23 mouse cellular contexts compared by ENCODE assay signal in genomic region chr12:111454543-111455280, GRCm38 (mm10). TPM values are rescaled to one million over a fixed set of nuclear protein-coding genes. Genes with fewer than 3 reads are reported as not detected.
A peak's percentile ranks its signal among the peaks of the same experiment; 100 is the strongest.
DNase-seq lines count a peak whose midpoint lies in the region; ATAC-seq and TF ChIP-seq lines count a peak whose summit lies in the region.
"Had no signal": no experiment of that assay in that cellular context is flagged by ENCODE, and none has a peak within 500 bp of the region (broad histone marks: within the 10 kb centered on the region; RNA-seq: fewer than 3 reads in every experiment).

No protein-coding gene starts in this region.

- ATAC-seq in heart, embryonic 12.5 days (ENCODE audit: insufficient number of reproducible peaks, low FRiP score), result no peak
- no peak for ATAC-seq in liver, embryonic 16.5 days (ENCODE audit: low read depth)
- no peak for ATAC-seq in forebrain, embryonic 16.5 days

- peak overlapping the region; percentile 31; the same call in 1 of the 2 replicates for H3K27ac ChIP-seq in heart, embryonic 10.5 days
- no peak overlapping the region for H3K27ac ChIP-seq in heart, embryonic 12.5 days (ENCODE audit: poor library complexity, severe bottlenecking)
- peak overlapping the region; percentile 26; the same call in 1 of the 2 replicates for H3K27ac ChIP-seq in liver, embryonic 16.5 days (ENCODE audit: low read length)
- H3K27ac ChIP-seq in embryonic fibroblast, embryonic 13.5 days (ENCODE audit: insufficient read depth, low read length), result peak overlapping the region; percentile 77
- no peak overlapping the region for H3K27ac ChIP-seq in forebrain, embryonic 16.5 days (ENCODE audit: low read length)
- H3K27ac ChIP-seq: embryonic facial prominence, embryonic 10.5 days; hindbrain, embryonic 12.5 days; layer of hippocampus, adult 2 months; neural tube, embryonic 13.5 days had no signal

- no peak overlapping the region for H3K9ac ChIP-seq in heart, embryonic 12.5 days
- no peak overlapping the region for H3K9ac ChIP-seq in liver, embryonic 16.5 days (ENCODE audit: low read depth, low read length)
- H3K9ac ChIP-seq in forebrain, embryonic 16.5 days (replicated peaks; ENCODE audit: low read depth, low read length), result no peak overlapping the region
- H3K9ac ChIP-seq: hindbrain, embryonic 12.5 days; lung, embryonic 14.5 days; neural tube, embryonic 13.5 days had no signal

- H3K4me1 ChIP-seq in heart, embryonic 10.5 days, result peaks cover 39% of the 10 kb centered on the region
- H3K4me1 ChIP-seq in heart, embryonic 12.5 days (replicated peaks), result peaks cover 33% of the 10 kb centered on the region
- peaks cover 7% of the 10 kb centered on the region for H3K4me1 ChIP-seq in liver, embryonic 16.5 days (ENCODE audit: control insufficient read depth, low read depth, low read length)
- peaks cover 27% of the 10 kb centered on the region for H3K4me1 ChIP-seq in embryonic fibroblast, embryonic 13.5 days (ENCODE audit: control insufficient read depth, insufficient read depth, low read length)
- no peaks in the 10 kb centered on the region for H3K4me1 ChIP-seq in forebrain, embryonic 16.5 days (replicated peaks; ENCODE audit: control insufficient read depth, insufficient read depth, low read length)
- H3K4me1 ChIP-seq: neural tube, embryonic 13.5 days had no signal

- H3K4me2 ChIP-seq in heart, embryonic 12.5 days, result no peak overlapping the region
- H3K4me2 ChIP-seq in liver, embryonic 16.5 days (ENCODE audit: low read depth, low read length), result no peak overlapping the region
- peak overlapping the region; percentile 64 for H3K4me2 ChIP-seq in myocyte (ENCODE audit: low read depth)
- H3K4me2 ChIP-seq in forebrain, embryonic 16.5 days (ENCODE audit: low read length), result no peak overlapping the region
- H3K4me2 ChIP-seq: heart, embryonic 11.5 days; hindbrain, embryonic 12.5 days; lung, embryonic 14.5 days; neural tube, embryonic 13.5 days had no signal

- no peak for TF ChIP-seq POLR2A in embryonic fibroblast, embryonic 13.5 days (IDR thresholded peaks at IDR 0.05; ENCODE audit: low read depth, low read length)
- TF ChIP-seq POLR2A in myocyte (IDR thresholded peaks at IDR 0.05; ENCODE audit: insufficient read length, low read depth), result no peak

- no peaks in the 10 kb centered on the region for H3K79me2 ChIP-seq in myocyte (ENCODE audit: control insufficient read depth, insufficient read depth)

- DNase-seq in heart, embryonic 10.5 days (ENCODE audit: low spot score), result no peak
- no peak for DNase-seq in liver
- DNase-seq in cerebellum, adult 8-10 months, result no peak
- DNase-seq: adrenal gland, postnatal 14 days; B cell, adult 2 months; cerebellum, adult 9-11 months; kidney, postnatal 14 days; layer of hippocampus, postnatal 36 days; midbrain, embryonic 14.5 days; right cerebral cortex, adult 18-20 months had no signal

- WGBS in heart, embryonic 10.5 days, result 59% methylated on average over 10 of the region's 10 CpGs
- 54% methylated on average over 10 of the region's 10 CpGs for WGBS in heart, embryonic 12.5 days
- WGBS in liver, embryonic 16.5 days (ENCODE audit: insufficient replicate concordance), result 73% methylated on average over 10 of the region's 10 CpGs
- WGBS in forebrain, embryonic 16.5 days, result 63% methylated on average over 10 of the region's 10 CpGs

- peaks cover 11% of the 10 kb centered on the region; the same call in 1 of the 2 replicates for H3K36me3 ChIP-seq in heart, embryonic 10.5 days
- no peaks in the 10 kb centered on the region for H3K36me3 ChIP-seq in heart, embryonic 12.5 days
- H3K36me3 ChIP-seq in liver, embryonic 16.5 days (ENCODE audit: control insufficient read depth, insufficient read depth), result peaks cover 50% of the 10 kb centered on the region
- peaks cover 37% of the 10 kb centered on the region for H3K36me3 ChIP-seq in myocyte (ENCODE audit: control insufficient read depth, insufficient read depth)
- no peaks in the 10 kb centered on the region for H3K36me3 ChIP-seq in forebrain, embryonic 16.5 days (ENCODE audit: control insufficient read depth, insufficient read depth)
- H3K36me3 ChIP-seq: embryonic facial prominence, embryonic 10.5 days; forebrain, embryonic 10.5 days; hindbrain, embryonic 12.5 days; neural tube, embryonic 13.5 days had no signal

- no peak overlapping the region for H3K4me3 ChIP-seq in heart, embryonic 10.5 days
- H3K4me3 ChIP-seq in heart, embryonic 12.5 days, result no peak overlapping the region
- no peak overlapping the region for H3K4me3 ChIP-seq in liver, embryonic 16.5 days (ENCODE audit: low read depth, low read length)
- no peak overlapping the region for H3K4me3 ChIP-seq in embryonic fibroblast, embryonic 13.5 days (ENCODE audit: insufficient read depth, low read length)
- no peak overlapping the region for H3K4me3 ChIP-seq in myocyte
- no peak overlapping the region for H3K4me3 ChIP-seq in forebrain, embryonic 16.5 days (replicated peaks; ENCODE audit: low read length)
- H3K4me3 ChIP-seq: embryonic facial prominence, embryonic 10.5 days; forebrain, embryonic 10.5 days; hindbrain, embryonic 12.5 days; layer of hippocampus, adult 2 months; neural tube, embryonic 13.5 days had no signal

- no peak for TF ChIP-seq CTCF in embryonic fibroblast, embryonic 13.5 days (IDR thresholded peaks at IDR 0.05; ENCODE audit: borderline replicate concordance, insufficient read depth, low read length)

- H3K9me3 ChIP-seq in heart, embryonic 10.5 days, result no peaks in the 10 kb centered on the region
- no peaks in the 10 kb centered on the region for H3K9me3 ChIP-seq in heart, embryonic 12.5 days (replicated peaks)
- H3K9me3 ChIP-seq in liver, embryonic 16.5 days (replicated peaks; ENCODE audit: control insufficient read depth, low read length), result no peaks in the 10 kb centered on the region
- no peaks in the 10 kb centered on the region for H3K9me3 ChIP-seq in forebrain, embryonic 16.5 days (ENCODE audit: control insufficient read depth, low read length)
- H3K9me3 ChIP-seq: embryonic facial prominence, embryonic 10.5 days; forebrain, embryonic 10.5 days; hindbrain, embryonic 12.5 days; neural tube, embryonic 13.5 days had no signal

- H3K27me3 ChIP-seq in heart, embryonic 10.5 days (ENCODE audit: insufficient read depth, poor library complexity, severe bottlenecking), result peaks cover 73% of the 10 kb centered on the region
- H3K27me3 ChIP-seq in heart, embryonic 12.5 days (replicated peaks), result peaks cover 74% of the 10 kb centered on the region
- H3K27me3 ChIP-seq in liver, embryonic 16.5 days (ENCODE audit: control insufficient read depth, insufficient read depth, low read depth, low read length), result no peaks in the 10 kb centered on the region; the same call in 1 of the 2 replicates
- H3K27me3 ChIP-seq in myocyte (ENCODE audit: control insufficient read depth, insufficient read depth, insufficient read length), result no peaks in the 10 kb centered on the region
- peaks cover 26% of the 10 kb centered on the region for H3K27me3 ChIP-seq in forebrain, embryonic 16.5 days (replicated peaks; ENCODE audit: control insufficient read depth, insufficient read depth, low read length)

- no peak overlapping the region for H3ac ChIP-seq in myocyte (ENCODE audit: control insufficient read depth, insufficient read length)

TF ChIP-seq in myocyte, 11 proteins besides CTCF, POLR2A, EP300 and RAD21:
- peak; percentile 62 for TF ChIP-seq POLR2AphosphoS2 (IDR thresholded peaks at IDR 0.05; ENCODE audit: insufficient read length, low read depth)
- no peak for TF ChIP-seq MYOD1 (IDR thresholded peaks at IDR 0.05; ENCODE audit: control insufficient read depth in 1 of 3, insufficient read length in 2 of 3, low read depth in 2 of 3)
- no peak for TF ChIP-seq USF1 (IDR thresholded peaks at IDR 0.05; ENCODE audit: low read depth)
- TF ChIP-seq TCF12 (IDR thresholded peaks at IDR 0.05; ENCODE audit: insufficient read depth, poor library complexity, severe bottlenecking), result no peak

RNA-seq across cellular contexts. Expression of gene Tnfaip2, which starts 12.4 kb away (rescaled TPM):
- 12.1 and 12.8 TPM in 2 replicates for polyA plus RNA-seq in heart, embryonic 10.5 days (2016; fragmentation: Nextera tagmentation; extraction: Ambion mirVana)
- 7.4 and 12.0 TPM in 2 replicates for polyA plus RNA-seq in heart, embryonic 12.5 days (2016; fragmentation: Nextera tagmentation; extraction: Ambion mirVana)
- 71.9 and 77.2 TPM in 2 replicates for polyA plus RNA-seq in liver, embryonic 16.5 days (2015; fragmentation: Nextera tagmentation; extraction: Ambion mirVana)
- polyA plus RNA-seq in embryonic fibroblast, embryonic 13.5 days (2011; ENCODE audit: insufficient read length, low read depth, missing spikeins), result 46.5 and 58.6 TPM in 2 replicates
- polyA plus RNA-seq in myocyte (2012; fragmentation: generic; extraction: Trizol), result 169 TPM
- 0.63 and 0.84 TPM in 2 replicates for polyA plus RNA-seq in forebrain, embryonic 16.5 days (2015; fragmentation: Nextera tagmentation; extraction: Ambion mirVana)

RNA-seq across cellular contexts. Expression of gene Gm266, which starts 30.9 kb away (rescaled TPM):
- polyA plus RNA-seq in heart, embryonic 10.5 days (2016; fragmentation: Nextera tagmentation; extraction: Ambion mirVana), result 4.6 and 15.2 TPM in 2 replicates
- 2.1 and 2.4 TPM in 2 replicates for polyA plus RNA-seq in heart, embryonic 12.5 days (2016; fragmentation: Nextera tagmentation; extraction: Ambion mirVana)
- polyA plus RNA-seq in liver, embryonic 16.5 days (2015; fragmentation: Nextera tagmentation; extraction: Ambion mirVana), result 0.46 and 0.52 TPM in 2 replicates
- polyA plus RNA-seq in embryonic fibroblast, embryonic 13.5 days (2011; ENCODE audit: insufficient read length, low read depth, missing spikeins), result 0.72 TPM in 1 of 2 replicates, not detected in the other
- 1.5 TPM for polyA plus RNA-seq in myocyte (2012; fragmentation: generic; extraction: Trizol)
- 0.23 and 1.1 TPM in 2 replicates for polyA plus RNA-seq in forebrain, embryonic 16.5 days (2015; fragmentation: Nextera tagmentation; extraction: Ambion mirVana)

RNA-seq across cellular contexts. Expression of gene Exoc3l4, which starts 37.9 kb away (rescaled TPM):
- 14.5 and 14.6 TPM in 2 replicates for polyA plus RNA-seq in heart, embryonic 10.5 days (2016; fragmentation: Nextera tagmentation; extraction: Ambion mirVana)
- polyA plus RNA-seq in heart, embryonic 12.5 days (2016; fragmentation: Nextera tagmentation; extraction: Ambion mirVana), result 8.5 and 10.1 TPM in 2 replicates
- polyA plus RNA-seq in liver, embryonic 16.5 days (2015; fragmentation: Nextera tagmentation; extraction: Ambion mirVana), result 23.4 and 28.5 TPM in 2 replicates
- polyA plus RNA-seq in embryonic fibroblast, embryonic 13.5 days (2011; ENCODE audit: insufficient read length, low read depth, missing spikeins), result 6.2 and 6.4 TPM in 2 replicates
- polyA plus RNA-seq in myocyte (2012; fragmentation: generic; extraction: Trizol), result 23.2 TPM
- 1.9 and 2.5 TPM in 2 replicates for polyA plus RNA-seq in forebrain, embryonic 16.5 days (2015; fragmentation: Nextera tagmentation; extraction: Ambion mirVana)

RNA-seq across cellular contexts. Expression of gene Lbhd2, which starts 48.1 kb away (rescaled TPM):
- 0.21 and 0.30 TPM in 2 replicates for polyA plus RNA-seq in heart, embryonic 10.5 days (2016; fragmentation: Nextera tagmentation; extraction: Ambion mirVana)
- polyA plus RNA-seq in heart, embryonic 12.5 days (2016; fragmentation: Nextera tagmentation; extraction: Ambion mirVana), result 0.31 TPM in 1 of 2 replicates, not detected in the other
- not detected in 2 replicates for polyA plus RNA-seq in liver, embryonic 16.5 days (2015; fragmentation: Nextera tagmentation; extraction: Ambion mirVana)
- not detected in 2 replicates for polyA plus RNA-seq in embryonic fibroblast, embryonic 13.5 days (2011; ENCODE audit: insufficient read length, low read depth, missing spikeins)
- not detected for polyA plus RNA-seq in myocyte (2012; fragmentation: generic; extraction: Trizol)
- polyA plus RNA-seq in forebrain, embryonic 16.5 days (2015; fragmentation: Nextera tagmentation; extraction: Ambion mirVana), result 1.3 and 4.5 TPM in 2 replicates
- polyA plus RNA-seq: embryonic facial prominence, embryonic 10.5 days; forebrain, embryonic 10.5 days; gonadal fat pad, adult 2 months; neural tube, embryonic 13.5 days had no signal

Comparison
In these comparisons a context has a peak if more than half of its experiments do, and no peak if none do; other contexts are left out.
1. H3K27ac ChIP-seq: peak in heart, embryonic 10.5 days (single experiment), liver, embryonic 16.5 days (single experiment) and embryonic fibroblast, embryonic 13.5 days (single experiment); none in heart, embryonic 12.5 days (single experiment) and forebrain, embryonic 16.5 days (single experiment).